Mouse (Mus musculus): ENCODE measurements around the gene Dlgap5.
A peak's percentile ranks its signal among the peaks of the same experiment; 100 is the strongest.

Gene Dlgap5

GRCm38 (mm10) chr14:47395462-47396026 lies 22.7 kb downstream of the Dlgap5 start:
- no peak for DNase-seq (ENCODE audit: low spot score)

- no peak for DNase-seq (ENCODE audit: low spot score)
These were observed 23.2 kb downstream of the Dlgap5 start for GRCm38 (mm10) chr14:47395007-47395406.

- no peak for DNase-seq (ENCODE audit: low spot score)
These were observed 24.7 kb downstream of the Dlgap5 start for GRCm38 (mm10) chr14:47393354-47394094.

DNA sequence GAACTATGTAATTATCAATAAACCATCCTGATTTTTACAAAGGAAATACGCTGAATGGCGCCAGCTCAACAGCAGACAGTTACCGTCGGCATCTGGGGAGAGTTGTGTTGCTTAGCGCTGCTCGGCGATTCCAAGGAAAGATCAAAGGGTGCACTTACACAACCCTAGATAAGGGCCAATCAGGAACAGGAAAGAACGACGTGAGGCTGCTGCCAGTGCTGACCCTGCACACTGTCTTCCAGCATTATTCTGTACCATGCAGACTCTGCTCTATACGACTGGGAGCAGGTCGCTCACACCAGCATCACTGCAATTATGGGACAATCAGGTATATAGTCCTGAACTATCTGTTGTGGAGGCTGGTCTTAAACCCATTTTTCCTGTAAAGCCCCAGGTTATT lies 32.1 kb downstream of the Dlgap5 start:
- DNase-seq (ENCODE audit: low spot score): no peak

DNA sequence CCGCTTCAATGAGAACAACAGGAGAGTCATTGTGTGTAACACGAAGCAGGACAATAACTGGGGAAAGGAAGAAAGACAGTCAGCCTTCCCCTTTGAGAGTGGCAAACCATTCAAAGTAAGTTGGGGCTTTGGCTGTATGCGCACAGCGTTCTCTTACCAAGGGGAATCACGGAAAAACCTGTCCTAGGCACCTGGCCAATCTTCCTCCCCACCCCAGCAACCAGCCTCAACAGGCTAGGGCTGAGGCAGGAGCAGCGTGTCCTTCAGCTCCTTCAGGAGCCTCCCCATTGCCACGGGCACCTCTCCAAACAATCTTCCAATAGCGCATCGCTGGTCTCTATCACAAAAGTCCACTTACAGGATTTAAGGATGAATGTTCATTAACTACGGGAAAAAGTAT lies 33.6 kb downstream of the Dlgap5 start:
- DNase-seq (ENCODE audit: low spot score): no peak

- no peak for DNase-seq (ENCODE audit: low spot score)
These were observed 34.3 kb downstream of the Dlgap5 start for GRCm38 (mm10) chr14:47383911-47384310.

- DNase-seq (ENCODE audit: low spot score): no peak
These were observed 39.9 kb downstream of the Dlgap5 start for GRCm38 (mm10) chr14:47378336-47378735.

DNA sequence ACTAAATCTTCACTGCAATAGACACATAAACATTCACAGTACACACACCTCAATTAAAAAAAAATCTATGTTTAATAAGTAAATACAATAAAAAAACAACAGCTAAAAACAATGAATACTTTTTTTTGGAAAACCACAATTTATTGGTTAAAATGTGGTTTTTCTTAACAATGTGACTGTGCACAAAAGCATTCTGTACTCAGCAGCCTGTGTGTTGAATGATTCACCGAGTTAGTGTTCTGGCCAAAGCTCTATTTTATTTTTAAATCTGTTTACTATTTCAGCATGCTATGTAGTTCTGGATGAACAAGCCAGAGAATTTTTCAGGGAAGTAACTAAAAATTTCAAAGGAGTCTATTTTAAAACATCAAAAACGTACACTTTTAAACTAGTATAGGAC lies 41.7 kb downstream of the Dlgap5 start:
- no peak for DNase-seq (ENCODE audit: low spot score)

GRCm38 (mm10) chr14:47373728-47374678 lies 44.2 kb downstream of the Dlgap5 start:
- no peak for DNase-seq (ENCODE audit: low spot score)

DNA sequence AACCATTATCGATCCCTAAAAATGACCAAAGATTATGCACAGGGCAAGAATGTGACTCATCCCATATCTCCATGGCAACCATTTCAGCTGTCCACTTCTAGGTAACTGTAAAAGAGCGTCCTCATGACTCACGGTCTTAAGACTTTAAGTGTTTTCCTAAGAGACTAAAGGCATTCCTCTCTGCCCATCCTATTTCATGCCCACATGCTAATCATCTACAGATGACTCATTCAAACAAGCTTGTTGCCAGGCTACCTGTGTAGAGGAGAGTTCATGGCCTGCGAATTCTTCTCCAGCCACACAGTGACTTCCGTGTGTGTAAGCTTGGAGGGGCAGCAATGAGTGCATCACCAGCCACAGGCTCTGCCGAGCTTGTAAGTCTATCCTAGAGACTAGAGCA lies 46.5 kb downstream of the Dlgap5 start:
- DNase-seq (ENCODE audit: low spot score): no peak

- DNase-seq (ENCODE audit: low spot score): no peak
These were observed 47.4 kb downstream of the Dlgap5 start for GRCm38 (mm10) chr14:47370790-47371189.

DNA sequence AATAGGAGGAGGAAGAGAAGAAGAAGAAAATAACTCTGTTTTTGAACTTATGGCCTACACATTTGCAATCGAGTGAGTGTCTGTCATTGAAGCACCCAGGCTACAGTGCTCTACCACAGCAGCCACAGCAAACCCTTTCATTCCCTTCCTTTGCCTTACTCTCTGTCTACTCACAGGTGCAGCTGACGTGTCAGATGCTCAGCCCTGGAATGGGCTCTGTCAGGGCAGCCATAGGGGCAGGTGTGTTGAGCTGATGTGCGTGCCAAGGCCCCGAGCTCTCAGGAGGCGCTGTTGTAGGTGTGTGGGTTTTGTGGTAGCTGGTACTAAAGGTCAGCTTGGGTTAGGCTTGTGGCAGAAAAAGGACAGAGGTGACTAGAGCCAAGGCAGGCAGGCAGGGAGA lies 48.5 kb downstream of the Dlgap5 start:
- DNase-seq (ENCODE audit: low spot score): no peak

DNA sequence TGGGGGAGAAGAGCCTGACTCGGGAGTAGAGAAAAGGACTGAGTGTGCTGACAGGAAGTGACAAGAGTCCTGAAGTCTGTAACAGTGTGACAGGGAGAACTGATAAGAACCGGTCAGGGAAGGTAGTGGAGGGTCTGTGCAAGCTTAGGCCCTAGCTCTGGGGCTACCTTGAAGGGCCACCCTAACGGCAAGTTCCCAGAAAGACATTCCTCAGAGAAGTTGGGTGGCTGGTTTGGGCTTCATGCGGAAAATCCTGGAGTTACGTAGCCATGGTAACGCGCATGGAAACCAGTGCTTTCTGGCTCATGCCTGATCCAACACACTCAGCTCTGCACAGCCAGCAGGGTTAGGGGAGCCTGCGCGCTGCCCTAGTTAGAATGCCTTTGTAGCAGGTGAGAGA lies 50.7 kb downstream of the Dlgap5 start, which contains the start of gene Lgals3:
TSS of gene Lgals3 (plus strand) at position 291 of the 400 bp plus-strand sequence.
- DNase-seq (ENCODE audit: low spot score): peak; percentile 76

GRCm38 (mm10) chr14:47366881-47367321 lies 51.3 kb downstream of the Dlgap5 start:
- no peak for DNase-seq (ENCODE audit: low spot score)

DNA sequence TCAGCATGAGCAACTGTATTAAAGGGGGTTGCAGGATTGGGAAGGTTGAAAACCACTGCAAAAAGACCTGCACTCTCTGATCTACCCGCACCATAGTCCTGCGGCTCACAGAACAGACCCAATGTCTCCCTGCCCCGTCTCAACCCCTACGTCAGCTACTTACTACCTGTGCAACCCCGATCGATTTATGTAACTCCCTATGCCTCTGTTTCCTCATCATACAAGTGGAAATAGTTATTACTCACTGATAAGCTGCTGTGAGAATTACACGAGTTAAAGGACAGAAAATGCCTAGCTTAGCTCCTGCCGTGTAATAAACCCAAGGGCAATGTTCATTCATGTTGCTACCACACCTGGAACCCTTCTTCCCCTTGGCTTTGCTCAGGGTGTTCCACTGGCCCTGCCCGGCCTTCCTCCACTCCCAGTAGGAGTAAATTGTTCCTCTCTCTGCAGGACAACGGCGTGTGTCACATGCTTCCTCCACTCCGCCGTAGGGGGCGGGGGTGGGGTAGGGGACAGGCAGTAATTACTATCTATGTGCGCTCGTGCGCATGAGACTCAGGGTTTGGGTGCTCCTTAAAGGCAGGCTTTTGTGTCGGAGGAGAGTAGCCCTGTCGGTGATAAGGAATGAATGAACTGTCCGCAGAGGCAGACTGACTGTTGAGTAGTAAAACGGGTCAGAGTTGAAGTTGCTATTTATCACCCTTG lies 53.3 kb downstream of the Dlgap5 start:
- peak; percentile 44 for DNase-seq (ENCODE audit: low spot score)

DNA sequence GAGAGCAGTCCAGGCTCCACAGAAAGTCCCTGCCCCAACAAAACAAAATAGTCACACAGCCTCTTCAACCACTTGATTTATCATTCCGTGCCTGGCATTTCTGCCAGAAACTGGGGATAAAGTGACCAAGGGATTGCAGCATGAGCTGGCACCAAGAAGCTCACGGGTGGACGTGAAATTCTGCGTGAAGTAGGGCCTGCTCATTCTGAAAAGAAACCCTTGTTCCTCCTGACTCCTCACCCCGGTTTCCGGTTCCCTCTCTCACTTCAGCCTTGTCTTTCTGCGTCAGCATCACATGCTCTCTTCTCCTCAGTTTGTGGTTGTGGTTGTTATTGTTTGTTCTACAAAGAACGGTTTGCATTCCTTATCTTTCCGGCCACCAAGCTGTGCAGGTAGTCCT lies 56.3 kb downstream of the Dlgap5 start:
- no peak for DNase-seq (ENCODE audit: low spot score)

- DNase-seq (ENCODE audit: low spot score): no peak
These were observed 56.8 kb downstream of the Dlgap5 start for GRCm38 (mm10) chr14:47361418-47361817.

- DNase-seq (ENCODE audit: low spot score): no peak
These were observed 58.6 kb downstream of the Dlgap5 start for GRCm38 (mm10) chr14:47359610-47360009.

DNA sequence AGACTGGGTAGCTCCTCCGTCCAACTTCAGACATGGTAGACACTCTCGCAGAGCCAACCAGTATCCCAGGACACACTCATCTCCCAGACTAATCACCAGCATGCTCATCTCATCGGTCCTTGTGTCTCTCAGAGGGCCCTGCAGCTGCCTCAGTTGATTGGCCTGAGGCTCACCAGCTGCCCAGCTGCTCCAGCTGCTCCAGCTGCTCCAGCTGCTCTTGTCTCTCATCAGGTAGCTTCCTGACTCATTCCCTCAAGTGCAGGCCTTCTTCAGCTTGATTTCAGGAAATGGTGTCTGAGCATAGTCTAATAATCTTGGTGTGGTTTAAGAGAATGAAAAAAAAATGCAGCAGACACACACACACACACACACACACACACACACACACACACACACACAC lies 61.6 kb downstream of the Dlgap5 start:
- no peak for DNase-seq (ENCODE audit: low spot score)

DNA sequence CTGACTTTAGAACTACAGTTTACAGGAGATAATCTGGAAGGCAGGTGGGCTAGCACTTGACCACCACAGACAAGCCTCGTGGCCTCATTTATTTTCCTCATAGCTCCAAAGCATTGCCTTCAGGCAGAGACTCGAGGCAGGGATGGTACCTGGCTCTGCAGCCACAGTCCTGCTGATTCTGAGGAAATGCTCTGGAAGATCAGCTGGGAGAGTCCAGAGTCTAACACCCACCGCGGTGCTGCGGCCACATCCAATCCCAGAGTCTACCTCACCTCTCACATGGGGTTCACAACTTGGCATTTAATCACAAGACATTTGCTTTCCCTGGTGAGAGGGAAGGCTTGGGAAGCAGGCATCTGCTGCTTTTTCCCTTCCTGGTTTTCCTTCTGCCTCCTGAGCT lies 63.3 kb downstream of the Dlgap5 start:
- DNase-seq (ENCODE audit: low spot score): no peak

DNA sequence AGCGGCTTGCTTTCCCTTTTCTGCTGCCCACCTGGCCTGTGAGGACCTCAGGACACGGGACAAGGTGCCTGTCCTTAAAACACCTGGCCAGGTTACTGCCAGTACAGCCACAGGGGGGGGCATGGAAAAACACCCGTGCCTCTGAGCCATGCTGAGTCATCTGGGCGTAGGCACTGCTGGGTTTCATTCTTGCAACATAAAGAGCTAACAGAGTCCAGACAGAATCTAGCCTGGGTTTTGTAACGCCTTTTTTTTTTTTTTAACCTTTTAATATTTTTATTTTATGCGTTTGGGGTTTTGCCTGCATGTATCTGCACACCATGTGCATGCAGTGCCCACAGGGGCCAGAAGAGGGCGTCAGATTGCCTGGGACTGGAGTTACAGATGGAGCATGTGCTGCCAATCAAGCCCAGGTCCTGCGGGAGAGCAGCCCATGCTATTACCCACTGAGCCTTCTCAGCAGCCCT lies 64.1 kb downstream of the Dlgap5 start:
- no peak for DNase-seq (ENCODE audit: low spot score)

GRCm38 (mm10) chr14:47353240-47353639 lies 65.0 kb downstream of the Dlgap5 start:
- DNase-seq (ENCODE audit: low spot score): no peak
